Mouse (Mus musculus) heart, postnatal 0 days (tissue): Measurements from ENCODE around the gene D2hgdh.

Experiments used
- CTCF ChIP-seq: IDR thresholded peaks from 2 replicates; pipeline ENCODE4 v1.5.1; 2016; ENCODE audit warnings: antibody characterized with exemption, control low read depth, low read depth
- EP300 ChIP-seq: IDR thresholded peaks from 2 replicates; pipeline ENCODE4 v1.6.1; 2016; ENCODE audit warnings: antibody characterized with exemption, low read depth

DNA sequence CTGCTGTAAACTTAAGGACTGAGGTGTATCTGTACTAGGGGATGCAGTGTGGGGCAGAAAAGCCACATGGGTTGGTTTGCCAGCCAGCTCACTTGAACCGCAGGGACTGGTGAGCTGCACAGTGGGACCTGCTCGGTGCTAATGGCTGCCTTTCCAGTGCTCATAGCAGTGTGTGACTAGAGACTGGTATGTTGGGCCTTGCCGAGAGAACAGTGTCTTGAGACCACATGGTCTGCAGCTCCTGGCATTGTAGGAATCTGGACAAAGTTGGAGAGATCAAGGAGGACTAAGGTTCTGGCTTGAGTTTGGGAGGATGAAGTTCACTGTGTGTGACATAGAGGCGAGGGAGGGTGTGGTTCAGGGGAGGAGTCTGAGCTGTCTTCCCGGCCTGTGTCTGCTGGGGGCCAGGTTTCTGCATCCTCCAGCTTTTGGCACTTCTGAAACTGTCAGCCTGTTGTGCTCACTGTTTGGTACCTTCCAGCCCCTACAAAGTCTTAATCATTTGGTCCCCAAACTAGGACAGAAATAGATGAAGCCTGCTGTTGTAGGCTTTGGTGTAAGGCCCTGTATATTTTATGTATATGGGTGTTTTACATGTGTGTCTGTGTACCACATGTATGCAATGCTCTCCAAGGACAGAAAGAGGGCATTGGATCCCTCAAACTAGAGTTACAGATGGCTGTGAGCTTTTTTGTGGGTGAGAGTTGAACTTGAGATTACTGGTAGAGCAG is 19.3 kb upstream of the D2hgdh start:
- TF ChIP-seq CTCF (no peak), EP300 (no peak)
